Mouse (Mus musculus) spleen, adult 2 months (tissue): Measurements from ENCODE around the gene Ccdc167. TPM values are rescaled to one million over a fixed set of nuclear protein-coding genes. Genes with fewer than 3 reads are reported as not detected.

ENCODE experiments used
- DNase-seq, 2 experiments: peaks; one replicate each; pipeline versions ENCODE4 v3.0.0 to v3.0.0-alpha.2; 2012 to 2021; ENCODE audit warnings: low spot score in 2 of 2, low read depth in 1 of 2
- H3K27ac ChIP-seq: fragments of 200-500 bp; 2 replicates; pipeline ENCODE4 v1.5.1; 2012; ENCODE audit warnings: low read length, inconsistent platforms; ENCODE audit not compliant: insufficient read depth
- H3K27me3 ChIP-seq: fragments of 200-500 bp; 2 replicates; pipeline ENCODE4 v1.6.1; 2012; ENCODE audit warnings: mild to moderate bottlenecking, moderate library complexity, low read length, inconsistent platforms; ENCODE audit not compliant: control insufficient read depth, insufficient read depth
- H3K36me3 ChIP-seq: fragments of 200-500 bp; 2 replicates; pipeline ENCODE4 v1.6.1; 2012; ENCODE audit warnings: mild to moderate bottlenecking, low read length, inconsistent platforms; ENCODE audit not compliant: control insufficient read depth, insufficient read depth
- H3K4me1 ChIP-seq: fragments of 200-500 bp; 2 replicates; pipeline ENCODE4 v1.6.1; 2011; ENCODE audit warnings: inconsistent platforms; ENCODE audit not compliant: control insufficient read depth, insufficient read depth, insufficient read length
- H3K4me3 ChIP-seq: fragments of 200-500 bp; 2 replicates; pipeline ENCODE4 v1.5.1; 2011; ENCODE audit warnings: mild to moderate bottlenecking, inconsistent platforms; ENCODE audit not compliant: insufficient read depth, insufficient read length; ENCODE audit errors: extremely low read depth
- CTCF ChIP-seq: fragments of 200-500 bp; IDR thresholded peaks from 2 replicates; pipeline ENCODE4 v1.5.1; 2011; ENCODE audit warnings: mild to moderate bottlenecking, inconsistent platforms; ENCODE audit not compliant: insufficient read depth, insufficient read length, insufficient replicate concordance; ENCODE audit errors: extremely low read depth
- POLR2A ChIP-seq: fragments of 200-500 bp; IDR thresholded peaks from 2 replicates; pipeline ENCODE4 v1.6.1; 2011; ENCODE audit warnings: low read depth, low read length, inconsistent platforms
- WGBS: fragments of 180-500 bp; shearing (Covaris S2); methylation state at CpG from one replicate; pipeline ENCODE4 v1.1.7; 2018; 5-methylcytosine and 5-hydroxymethylcytosine counted together
- polyA plus RNA-seq: library from polyadenylated mRNA; depleted of rRNA; stranded (reverse); fragments of >200 nt; gene quantifications from 2 replicates; pipeline ENCODE4 v1.2.3, GENCODE M21; 2012; rRNA removed

Gene Ccdc167
- polyA plus RNA-seq, 1 experiment, result 6.1 TPM

DNA sequence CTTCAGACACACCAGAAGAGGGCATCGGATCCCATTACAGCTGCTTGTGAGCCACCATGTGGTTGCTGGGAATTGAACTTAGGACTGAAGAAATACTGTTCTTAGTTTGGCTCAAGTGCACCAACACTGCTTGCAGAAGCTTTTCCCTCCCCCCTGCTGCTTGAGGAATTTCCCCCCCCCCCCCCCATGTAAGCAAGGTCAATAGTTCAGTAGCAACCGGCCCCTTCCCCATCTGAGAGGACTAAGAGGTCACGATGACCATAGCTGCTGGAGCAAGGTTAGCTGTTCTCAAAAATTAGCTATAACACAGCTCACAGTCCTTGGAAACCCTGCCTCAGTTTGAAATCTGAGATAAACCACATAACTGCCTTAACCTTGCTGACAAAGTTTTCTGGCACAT lies 74.6 kb downstream of the Ccdc167 start:
- 86% methylated on average over 3 of the region's 3 CpGs for WGBS
- Histone ChIP-seq H3K36me3 (peaks cover 17% of the 10 kb centered on the region), H3K27ac (no peak overlapping the region), H3K27me3 (no peaks in the 10 kb centered on the region), H3K4me1 (no peaks in the 10 kb centered on the region), H3K4me3 (no peak overlapping the region)
- TF ChIP-seq POLR2A, result no peak
- DNase-seq, result no peak

DNA sequence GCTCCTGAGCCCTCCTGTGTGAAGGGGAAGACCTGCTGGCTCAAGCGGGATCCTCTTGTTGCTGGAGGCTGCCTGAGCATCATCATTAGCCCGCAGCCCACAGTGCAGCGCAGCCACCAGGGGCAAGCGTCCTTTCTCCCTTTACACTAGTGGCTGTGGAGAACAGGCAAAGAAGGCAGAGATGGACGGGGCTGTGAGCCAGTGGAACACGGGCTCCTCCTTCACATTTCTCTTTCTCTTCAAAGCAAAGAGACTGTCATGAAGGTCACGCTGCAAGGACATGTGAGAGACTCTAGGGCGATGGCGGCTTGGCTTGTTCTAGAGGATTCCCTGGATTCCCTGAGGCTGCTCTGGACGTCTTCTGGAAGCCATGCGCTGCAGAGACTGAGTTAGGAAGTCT lies 75.9 kb downstream of the Ccdc167 start:
- TF ChIP-seq CTCF, result no peak
- Histone ChIP-seq H3K4me3 (no peak overlapping the region), H3K36me3 (peaks cover 26% of the 10 kb centered on the region), H3K27ac (no peak overlapping the region), H3K27me3 (no peaks in the 10 kb centered on the region), H3K4me1 (no peaks in the 10 kb centered on the region)
- no peak for DNase-seq
- 93% methylated on average over 11 of the region's 11 CpGs for WGBS

DNA sequence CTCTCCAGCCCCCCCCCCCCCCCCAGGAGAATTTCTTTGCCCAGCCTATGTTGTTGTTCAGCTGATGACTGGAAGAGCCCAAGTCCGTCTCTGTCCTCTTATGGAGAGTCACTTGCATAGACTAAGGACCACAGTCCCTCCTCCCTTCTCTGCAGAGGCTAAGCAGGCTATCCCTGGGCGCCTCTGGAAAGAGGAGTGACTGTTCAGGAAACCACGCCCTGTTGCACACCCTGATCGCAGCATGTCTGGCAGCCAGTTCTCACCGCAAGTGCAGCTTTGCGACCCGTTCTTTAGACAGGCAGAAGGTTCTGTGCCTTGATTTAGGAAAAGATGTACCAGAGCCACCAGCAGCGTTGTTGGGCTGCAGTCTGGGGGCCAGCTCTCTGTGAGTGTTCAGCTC lies 78.9 kb downstream of the Ccdc167 start:
- peaks cover 40% of the 10 kb centered on the region for H3K36me3 ChIP-seq
- H3K4me1 ChIP-seq, result no peaks in the 10 kb centered on the region
- no peak overlapping the region for H3K27ac ChIP-seq
- H3K27me3 ChIP-seq, result no peaks in the 10 kb centered on the region
- WGBS, result 76% methylated on average over 8 of the region's 8 CpGs
- DNase-seq, result peak in 1 of 2 experiments; percentile 30
- no peak overlapping the region for H3K4me3 ChIP-seq
- no peak for TF ChIP-seq POLR2A
- no peak for TF ChIP-seq CTCF

DNA sequence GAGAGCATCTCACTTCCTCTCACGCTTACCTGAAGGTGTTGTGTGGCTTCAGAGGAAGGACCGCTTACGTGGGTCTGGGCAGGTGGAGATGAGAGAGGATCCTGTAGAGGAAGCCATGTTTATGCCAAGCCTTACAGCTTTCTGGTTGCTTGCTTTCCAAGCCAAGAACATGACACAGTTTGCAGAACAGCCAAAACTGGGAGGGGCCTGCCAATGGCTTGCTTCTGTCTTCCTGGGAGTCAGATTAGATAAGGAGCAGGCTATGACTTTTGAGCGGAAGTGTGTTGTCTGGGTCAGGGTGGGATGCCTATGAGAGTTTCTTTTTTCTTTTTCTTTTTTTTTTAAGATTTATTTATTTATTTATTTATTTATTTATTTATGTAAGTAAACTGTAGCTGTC lies 79.5 kb downstream of the Ccdc167 start:
- DNase-seq, result no peak
- H3K27ac ChIP-seq, result no peak overlapping the region
- 90% methylated on average over 4 of the region's 4 CpGs for WGBS
- H3K27me3 ChIP-seq, result no peaks in the 10 kb centered on the region
- TF ChIP-seq CTCF (no peak), POLR2A (no peak)
- peaks cover 43% of the 10 kb centered on the region for H3K36me3 ChIP-seq
- H3K4me3 ChIP-seq, result no peak overlapping the region
- no peaks in the 10 kb centered on the region for H3K4me1 ChIP-seq

Other genes starting within 250 kb of the Ccdc167 start
- 56.6 and 90.2 TPM in 2 replicates for gene Pim1, start 226.3 kb downstream of the Ccdc167 start, polyA plus RNA-seq
- not detected in 2 replicates for gene Gm17657, start 167.4 kb downstream of the Ccdc167 start, polyA plus RNA-seq
- 15.5 and 17.7 TPM in 2 replicates for gene Tbc1d22b, start 167.3 kb downstream of the Ccdc167 start, polyA plus RNA-seq
- not detected in 2 replicates for gene Tmem217, start 164.7 kb downstream of the Ccdc167 start, polyA plus RNA-seq
- 19.8 and 24.0 TPM in 2 replicates for gene Rnf8, start 102.3 kb downstream of the Ccdc167 start, polyA plus RNA-seq
- 1.3 TPM in 2 replicates for gene Gm28043, start 102.2 kb downstream of the Ccdc167 start, polyA plus RNA-seq
- gene Cmtr1, start 56.4 kb downstream of the Ccdc167 start, polyA plus RNA-seq, result 34.3 and 38.5 TPM in 2 replicates